Mouse (Mus musculus): ENCODE results near the gene Hist2h3c1.

GRCm38 (mm10) chr3:96261623-96262022 is 15.1 kb downstream of the Hist2h3c1 start:
- TF ChIP-seq CTCF (IDR thresholded peaks at IDR 0.05; ENCODE audit: insufficient read depth, low read depth, low read length): no peak
- TF ChIP-seq POLR2A (IDR thresholded peaks at IDR 0.05; ENCODE audit: insufficient read depth, low read depth, low read length): no peak

All from olfactory bulb, adult 2 months (tissue).